Mouse (Mus musculus) neural tube, embryonic 10.5 days (tissue): ENCODE measurements at regions not wholly inside any gene's neighbourhood (a gene's known extent, or its start where the extent isn't known, plus 50 kb on each side); places are given as distances from the start of the nearest gene placed in this dataset.

Experiments
- DNase-seq: peaks from one replicate; pipeline ENCODE4 v3.0.0-alpha.2; 2017; ENCODE audit warnings: low spot score; ENCODE audit errors: extremely low spot score

DNA sequence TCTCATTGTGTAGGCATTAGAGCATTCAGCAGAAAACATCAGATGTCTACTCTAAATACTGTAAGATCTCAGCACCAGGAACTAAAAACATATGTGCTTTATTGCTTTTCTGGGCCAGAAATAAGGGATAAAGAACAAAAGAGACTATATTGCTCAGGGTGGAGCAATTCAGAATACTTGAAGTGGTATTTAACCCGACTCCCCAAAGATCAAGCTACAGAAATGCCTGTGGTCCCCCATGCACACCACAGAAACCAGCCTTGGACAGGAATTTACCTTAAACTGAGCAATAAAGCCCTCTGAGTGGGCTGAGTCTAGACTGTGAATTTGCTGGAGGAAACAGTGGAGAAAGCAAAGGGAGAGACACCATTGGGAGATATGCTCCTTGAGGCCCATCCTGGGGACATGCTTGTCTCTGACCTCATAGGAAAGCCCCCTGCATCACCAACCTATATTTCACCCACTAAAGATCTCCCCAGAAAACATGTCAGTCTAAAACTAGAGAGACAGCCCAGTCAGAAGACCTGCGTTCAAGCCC, 197.3 kb upstream of the 4930412O13Rik start:
- DNase-seq, result no peak

- DNase-seq, result no peak
These were observed 192.9 kb upstream of the 4930412O13Rik start for GRCm38 (mm10) chr2:9688176-9688575.

- no peak for DNase-seq
These were observed 191.5 kb upstream of the 4930412O13Rik start for GRCm38 (mm10) chr2:9689518-9689917.

GRCm38 (mm10) chr2:9691506-9691905, 189.5 kb upstream of the 4930412O13Rik start:
- DNase-seq, result no peak

- DNase-seq, result no peak
These were observed 189.1 kb upstream of the 4930412O13Rik start for GRCm38 (mm10) chr2:9691906-9692305.

DNA sequence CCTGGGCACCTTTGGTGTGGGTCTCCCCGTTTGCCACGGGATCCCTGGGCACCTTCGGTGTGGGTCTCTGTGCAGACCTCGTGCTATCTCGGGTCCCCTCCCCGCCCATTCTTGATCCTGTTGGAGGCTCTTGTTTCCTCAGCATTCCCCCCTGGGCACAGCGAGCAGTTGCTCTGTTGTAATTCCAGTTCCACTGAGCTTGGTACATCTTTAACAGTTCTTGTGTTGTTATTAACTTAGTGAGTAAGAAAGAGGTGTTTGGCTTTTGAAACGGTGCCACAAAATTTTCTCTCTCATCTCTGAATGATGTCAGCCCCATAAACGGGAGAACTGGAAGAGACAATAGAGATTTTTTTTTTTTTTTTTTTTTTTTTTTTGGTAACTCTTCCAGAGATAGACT, 187.7 kb upstream of the 4930412O13Rik start:
- no peak for DNase-seq

DNA sequence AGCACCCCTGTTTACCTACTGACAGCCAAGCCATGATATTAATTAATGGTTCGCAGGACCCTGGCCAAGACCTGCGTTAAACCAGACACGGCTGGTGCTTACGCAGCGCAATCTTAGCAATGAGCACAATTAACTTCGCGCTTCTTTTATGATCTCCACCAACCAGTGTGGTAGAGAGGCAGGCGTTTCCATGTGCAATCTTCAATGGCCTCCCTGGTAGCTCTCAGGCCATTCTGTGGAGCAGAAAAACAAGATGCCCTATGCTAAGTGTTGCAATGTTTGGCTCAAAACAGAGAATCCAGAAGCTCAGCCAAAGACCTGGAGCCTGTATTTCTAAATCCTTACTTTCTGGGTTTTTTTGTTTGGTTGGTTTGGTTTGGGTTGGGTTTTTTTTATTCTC, 186.9 kb upstream of the 4930412O13Rik start:
- DNase-seq, result no peak

- DNase-seq, result no peak
These were observed 183.3 kb upstream of the 4930412O13Rik start for GRCm38 (mm10) chr2:9697591-9698345.

DNA sequence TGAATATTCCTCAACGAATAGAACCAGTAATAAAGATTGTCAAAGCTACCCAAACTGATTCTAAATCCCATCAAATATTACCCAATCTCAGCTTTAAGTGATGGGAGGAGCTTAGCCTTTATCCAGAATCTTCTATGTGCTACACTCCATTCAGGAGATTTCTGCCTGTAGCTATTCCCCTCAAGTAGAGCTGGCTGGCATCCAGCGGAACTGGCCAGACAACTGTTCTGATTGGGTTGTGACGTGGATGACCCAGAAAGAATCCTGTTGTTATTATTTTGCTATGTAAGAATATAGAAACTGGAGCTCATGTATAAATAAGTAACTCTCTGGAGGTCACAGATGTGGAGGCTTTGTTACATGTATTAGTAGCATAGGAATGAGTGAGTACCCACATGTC, 176.8 kb upstream of the 4930412O13Rik start:
- DNase-seq, result no peak

- DNase-seq, result no peak
These were observed 171.6 kb upstream of the 4930412O13Rik start for GRCm38 (mm10) chr2:9709466-9709865.

DNA sequence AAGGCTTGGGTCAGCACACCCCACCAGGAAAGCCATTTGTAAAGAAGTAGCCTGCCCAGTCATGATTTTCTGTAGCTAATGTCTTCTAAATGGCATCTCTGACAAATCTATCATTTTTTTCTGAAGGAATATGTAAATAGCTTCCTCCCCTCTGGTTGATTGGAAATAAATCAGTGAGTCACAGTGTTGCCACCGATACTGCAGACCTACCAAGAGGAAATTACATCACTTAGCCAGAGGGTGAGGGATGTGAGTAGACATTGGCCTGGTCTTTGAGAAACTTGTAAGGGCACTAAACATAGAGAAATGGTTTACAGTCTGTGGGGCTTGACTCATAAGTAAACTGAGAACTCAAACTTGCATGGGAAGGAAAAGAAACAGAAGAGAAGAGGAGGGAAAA, 163.1 kb upstream of the 4930412O13Rik start:
- DNase-seq, result no peak

- no peak for DNase-seq
These were observed 147.8 kb upstream of the 4930412O13Rik start for GRCm38 (mm10) chr2:9733243-9733642.

DNA sequence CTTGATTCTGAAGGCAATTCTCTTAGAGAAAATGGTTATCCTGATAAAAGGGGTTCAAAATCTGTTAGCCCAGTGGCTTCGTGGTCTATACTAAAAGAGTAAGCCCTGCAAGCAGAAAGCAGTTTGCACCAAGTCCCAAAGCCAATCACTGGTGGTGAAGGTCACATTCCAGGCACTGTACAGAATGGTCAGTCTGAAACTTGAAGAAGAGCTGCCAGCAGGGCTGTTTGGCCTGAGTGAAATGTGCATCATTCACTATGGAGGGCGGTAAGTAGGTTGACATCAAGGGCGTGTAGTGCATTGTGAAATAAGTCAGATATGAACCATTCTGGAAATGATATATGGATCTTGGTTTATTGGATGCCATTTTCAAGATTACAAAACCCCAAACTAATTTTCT, 136.9 kb upstream of the 4930412O13Rik start:
- DNase-seq, result no peak

GRCm38 (mm10) chr2:9749829-9750788, 130.9 kb upstream of the 4930412O13Rik start:
- DNase-seq, result no peak

- no peak for DNase-seq
These were observed 127.4 kb upstream of the 4930412O13Rik start for GRCm38 (mm10) chr2:9753691-9754090.

DNA sequence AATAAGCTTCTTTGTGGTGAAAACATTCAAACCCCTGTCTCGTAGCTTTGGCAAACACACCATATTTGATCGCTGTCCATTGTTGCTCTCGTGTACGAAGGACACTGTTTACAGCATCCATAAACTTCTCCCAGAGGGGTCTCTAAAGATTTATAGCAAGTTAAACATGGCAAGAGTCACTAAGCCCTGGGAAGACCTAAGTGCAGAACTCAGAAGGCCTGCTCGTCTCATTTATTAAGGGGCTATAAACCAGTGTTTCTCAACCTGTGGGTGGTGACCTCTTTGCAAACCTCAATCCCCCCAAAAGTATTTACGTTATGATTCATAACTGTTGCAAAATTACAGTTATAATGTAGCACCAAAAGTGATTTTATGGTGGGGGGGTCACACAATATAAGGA, 126.9 kb upstream of the 4930412O13Rik start:
- no peak for DNase-seq

DNA sequence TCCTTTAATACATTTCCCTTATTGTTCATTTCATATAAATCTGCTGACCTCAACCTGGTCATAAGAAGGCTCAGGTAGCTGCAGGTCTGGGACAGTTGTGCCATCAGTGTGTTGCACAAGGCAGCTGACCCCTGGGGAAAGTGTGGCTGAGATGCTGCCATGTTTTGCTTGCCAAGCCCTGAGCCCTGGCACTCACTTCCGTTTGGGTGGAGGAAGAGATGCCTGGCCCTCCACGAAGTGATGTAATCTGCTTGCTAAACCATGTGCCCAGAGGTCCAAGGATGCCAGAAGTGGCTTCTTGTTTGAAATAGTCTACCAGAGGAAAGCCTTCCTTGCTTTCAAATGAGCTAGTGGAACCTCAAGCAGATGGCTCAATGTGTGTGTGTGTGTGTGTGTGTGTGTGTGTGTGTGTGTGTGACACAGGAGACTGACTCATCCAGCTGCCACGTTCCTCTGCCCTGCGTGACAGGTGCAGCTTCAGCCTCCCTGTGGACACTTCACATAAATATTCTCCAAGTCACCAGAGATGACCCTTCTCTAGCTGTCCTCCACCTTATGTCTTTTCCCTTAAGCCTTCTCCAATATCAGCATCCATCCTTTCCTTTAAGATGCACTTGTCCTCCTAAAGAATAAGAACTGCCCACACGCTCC, 123.2 kb upstream of the 4930412O13Rik start:
- no peak for DNase-seq

DNA sequence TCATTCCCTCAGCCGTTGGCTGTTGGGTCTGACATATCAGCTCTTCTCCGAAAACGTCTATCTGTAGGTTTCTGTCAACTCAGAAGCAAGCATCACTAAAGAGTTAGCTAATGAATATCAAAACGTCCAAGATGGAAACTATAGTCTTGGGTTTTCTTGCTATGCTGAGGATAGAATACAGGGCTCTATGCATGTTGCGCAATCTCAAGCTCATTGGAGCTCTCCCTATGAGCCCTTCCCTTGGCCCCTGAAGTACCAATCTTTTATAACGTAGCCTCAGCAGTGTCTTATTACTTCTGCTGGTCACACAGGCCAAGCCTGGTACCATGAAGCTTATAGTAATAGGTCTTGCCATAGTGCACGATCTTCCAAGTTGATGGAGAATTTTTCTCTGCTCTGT, 122.1 kb upstream of the 4930412O13Rik start:
- DNase-seq, result no peak

- DNase-seq, result no peak
These were observed 121.5 kb upstream of the 4930412O13Rik start for GRCm38 (mm10) chr2:9759389-9760104.

GRCm38 (mm10) chr2:9780159-9780558, 100.9 kb upstream of the 4930412O13Rik start:
- DNase-seq, result no peak

DNA sequence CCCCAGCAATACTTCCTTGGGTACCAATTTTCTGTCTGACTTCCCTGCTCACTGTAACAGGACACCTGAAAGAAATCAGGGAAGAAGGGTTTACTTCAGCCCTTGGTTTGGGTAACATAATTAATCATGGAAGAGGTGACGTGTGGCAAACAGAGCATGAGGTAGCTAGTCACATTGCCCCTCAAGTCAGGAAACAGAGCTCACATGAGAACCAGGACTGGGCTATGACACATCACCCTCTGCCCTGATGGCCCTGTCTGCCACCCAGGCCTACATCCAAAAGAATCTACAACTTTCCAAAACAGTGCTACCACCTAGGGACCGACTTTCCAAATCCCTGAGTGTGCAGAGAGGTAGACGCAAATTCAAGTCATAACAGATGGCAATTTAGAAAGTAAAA, 98.4 kb upstream of the 4930412O13Rik start:
- no peak for DNase-seq
